Mouse (Mus musculus) heart, embryonic 16.5 days (tissue): ENCODE measurements around the gene Cbr2. TPM values are rescaled to one million over a fixed set of nuclear protein-coding genes. Genes with fewer than 3 reads are reported as not detected.
A peak's percentile ranks its signal among the peaks of the same experiment; 100 is the strongest.
"Not testable (repeated sequence)": the region's sequence is repeated elsewhere in the genome, so short reads cannot be mapped to it uniquely, and the experiment has no call there.

ENCODE experiments used
- ATAC-seq: fragments of 200-750 bp; cut with Nextera tagmentation; replicated peaks from 2 replicates; pipeline ENCODE4 v1.8.0; 2017; ENCODE audit warnings: moderate number of reproducible peaks; ENCODE audit not compliant: insufficient read depth, low FRiP score; ENCODE audit errors: extremely low read depth
- H3K27ac ChIP-seq: fragments of 300-500 bp; sonication (generic); 2 replicates; pipeline ENCODE4 v1.5.1; 2014; ENCODE audit warnings: mild to moderate bottlenecking, low read length, control low read depth, moderate library complexity
- H3K27me3 ChIP-seq: fragments of 300-500 bp; sonication (generic); 2 replicates; pipeline ENCODE4 v1.6.1; 2014; ENCODE audit warnings: low read length, mixed read lengths; ENCODE audit not compliant: control insufficient read depth, insufficient read depth
- H3K36me3 ChIP-seq: fragments of 300-500 bp; sonication (generic); 2 replicates; pipeline ENCODE4 v1.6.1; 2014; ENCODE audit not compliant: control insufficient read depth, insufficient read depth
- H3K4me1 ChIP-seq: fragments of 300-500 bp; sonication (generic); 2 replicates; pipeline ENCODE4 v1.6.1; 2014; ENCODE audit warnings: low read length, mixed read lengths; ENCODE audit not compliant: control insufficient read depth, insufficient read depth
- H3K4me2 ChIP-seq: fragments of 300-500 bp; sonication (generic); 2 replicates; pipeline ENCODE4 v1.6.1; 2014; ENCODE audit warnings: low read depth, mild to moderate bottlenecking, control low read depth, low read length
- H3K4me3 ChIP-seq: fragments of 300-500 bp; sonication (generic); 2 replicates; pipeline ENCODE4 v1.5.1; 2014; ENCODE audit warnings: mild to moderate bottlenecking, control low read depth, low read length
- H3K9ac ChIP-seq: fragments of 300-500 bp; sonication (generic); 2 replicates; pipeline ENCODE4 v1.6.1; 2014; ENCODE audit warnings: low read length, control low read depth
- H3K9me3 ChIP-seq: fragments of 300-500 bp; sonication (generic); replicated peaks from 2 replicates; pipeline ENCODE4 v1.6.1; 2016; ENCODE audit warnings: low read length; ENCODE audit not compliant: control insufficient read depth
- WGBS: fragments of 180-500 bp; shearing (Covaris S2); extraction: QIAGEN DNeasy Blood & Tissue Kit; methylation state at CpG from one replicate; pipeline ENCODE4 v1.1.7; 2014; 5-methylcytosine and 5-hydroxymethylcytosine counted together
- polyA plus RNA-seq: library from polyadenylated mRNA; unstranded; fragments of >200 nt; fragmentation: Nextera tagmentation; extraction: Ambion mirVana; gene quantifications from 2 replicates; pipeline ENCODE4 v1.2.1, GENCODE M21; 2015

The Cbr2 gene
- polyA plus RNA-seq, 1 experiment from 2014 or later, result 59.4 TPM

DNA sequence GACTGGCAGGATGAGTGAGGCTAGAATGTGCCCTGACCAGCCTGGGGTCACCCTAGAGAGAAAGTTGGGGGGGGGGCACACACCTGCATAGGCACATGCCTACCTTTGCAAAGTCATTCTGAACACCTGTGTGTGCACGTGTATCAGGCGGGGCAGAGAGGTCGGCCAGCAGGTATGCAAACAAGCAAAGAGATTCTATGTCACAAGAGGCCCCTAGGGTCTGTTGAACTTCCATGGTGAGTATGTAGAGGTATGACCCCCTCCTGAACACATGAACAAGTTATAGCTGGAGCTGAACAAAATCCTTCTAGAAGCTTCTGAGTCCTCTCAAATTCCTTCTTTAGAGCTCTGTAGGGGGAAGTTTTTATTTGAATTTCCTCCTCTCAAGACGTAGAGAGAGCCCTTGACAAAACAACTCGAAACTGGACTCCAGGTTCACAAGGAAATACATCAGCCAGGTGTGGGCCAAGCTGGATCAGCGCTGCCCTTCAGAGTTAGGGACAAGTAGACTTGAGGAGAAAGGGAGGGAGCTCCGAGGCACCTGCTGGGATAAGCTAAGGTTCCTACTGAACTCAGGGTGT lies 12.3 kb upstream of the Cbr2 start:
- H3K9me3 ChIP-seq, result no peaks in the 10 kb centered on the region
- WGBS, result 65% methylated on average over 7 of the region's 7 CpGs
- H3K27me3 ChIP-seq, result no peaks in the 10 kb centered on the region
- H3K4me1 ChIP-seq, result no peaks in the 10 kb centered on the region
- H3K9ac ChIP-seq, result no peak overlapping the region
- H3K4me2 ChIP-seq, result no peak overlapping the region
- H3K4me3 ChIP-seq, result no peak overlapping the region
- H3K36me3 ChIP-seq, result no peaks in the 10 kb centered on the region
- ATAC-seq, result no peak
- H3K27ac ChIP-seq, result no peak overlapping the region

- Histone ChIP-seq H3K9ac (no peak overlapping the region), H3K27me3 (no peaks in the 10 kb centered on the region), H3K9me3 (no peaks in the 10 kb centered on the region), H3K4me1 (no peaks in the 10 kb centered on the region), H3K27ac (no peak overlapping the region), H3K36me3 (no peaks in the 10 kb centered on the region), H3K4me3 (no peak overlapping the region), H3K4me2 (no peak overlapping the region)
- WGBS, result 85% methylated on average over 5 of the region's 5 CpGs
- no peak for ATAC-seq
Observed at GRCm38 (mm10) chr11:120740981-120741380, 9.1 kb upstream of the Cbr2 start.

- 67% methylated on average over 6 of the region's 6 CpGs for WGBS
- Histone ChIP-seq H3K4me1 (peaks cover 2% of the 10 kb centered on the region; the same call in 1 of the 2 replicates), H3K4me3 (no peak overlapping the region), H3K36me3 (no peaks in the 10 kb centered on the region), H3K9ac (no peak overlapping the region), H3K27ac (no peak overlapping the region), H3K4me2 (no peak overlapping the region), H3K27me3 (no peaks in the 10 kb centered on the region), H3K9me3 (no peaks in the 10 kb centered on the region)
- no peak for ATAC-seq
Observed at GRCm38 (mm10) chr11:120736424-120736823, 4.5 kb upstream of the Cbr2 start.

DNA sequence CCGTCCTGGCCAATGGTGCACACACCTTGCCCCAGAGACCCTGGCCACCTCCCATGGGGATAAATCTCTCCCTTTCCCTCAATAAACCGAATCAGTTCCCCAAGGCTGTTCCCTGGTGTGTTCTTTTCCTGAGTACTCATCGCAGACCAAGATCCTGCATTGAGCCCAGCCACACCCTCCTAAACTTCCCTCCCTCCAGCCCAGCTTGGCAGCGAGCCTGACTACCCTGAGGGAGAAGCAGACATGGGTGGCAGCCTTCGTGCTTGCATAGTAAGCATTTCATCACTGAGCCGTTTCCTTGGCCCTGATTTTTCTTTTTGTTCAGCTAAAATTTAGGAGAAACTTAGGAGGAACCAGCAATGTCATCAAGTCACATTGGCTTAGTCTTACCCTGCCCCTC lies 1.6 kb upstream of the Cbr2 start:
- ATAC-seq, result no peak
- no peaks in the 10 kb centered on the region for H3K36me3 ChIP-seq
- no peak overlapping the region for H3K4me2 ChIP-seq
- H3K4me1 ChIP-seq, result peaks cover 2% of the 10 kb centered on the region; the same call in 1 of the 2 replicates
- H3K27me3 ChIP-seq, result no peaks in the 10 kb centered on the region
- no peak overlapping the region for H3K4me3 ChIP-seq
- H3K9ac ChIP-seq, result no peak overlapping the region
- H3K27ac ChIP-seq, result no peak overlapping the region
- no peaks in the 10 kb centered on the region for H3K9me3 ChIP-seq
- 43% methylated on average over 6 of the region's 6 CpGs for WGBS

- Histone ChIP-seq H3K27me3 (no peaks in the 10 kb centered on the region), H3K4me3 (no peak overlapping the region), H3K36me3 (no peaks in the 10 kb centered on the region), H3K9me3 (no peaks in the 10 kb centered on the region), H3K9ac (no peak overlapping the region), H3K4me1 (peaks cover 7% of the 10 kb centered on the region), H3K27ac (0 out of 2 replicates have a peak overlapping the region, but pooled peaks have one; percentile 31), H3K4me2 (no peak overlapping the region)
- WGBS, result 91% methylated on average over 1 of the region's 1 CpGs
- no peak for ATAC-seq
Observed at GRCm38 (mm10) chr11:120731395-120731794, 519 bp downstream of the Cbr2 start.

- 86% methylated on average over 10 of the region's 10 CpGs for WGBS
- H3K36me3 ChIP-seq, result no peaks in the 10 kb centered on the region
- ATAC-seq, result no peak
Observed at GRCm38 (mm10) chr11:120730331-120730870, 1.5 kb downstream of the Cbr2 start.

GRCm38 (mm10) chr11:120729432-120730050 lies 2.4 kb downstream of the Cbr2 start:
- 4% methylated on average over 17 of the region's 21 CpGs for WGBS
- H3K27ac ChIP-seq, ATAC-seq, H3K36me3 ChIP-seq, H3K9ac ChIP-seq, H3K27me3 ChIP-seq, H3K9me3 ChIP-seq, H3K4me3 ChIP-seq, H3K4me1 ChIP-seq: not testable (repeated sequence)
- H3K4me2 ChIP-seq, result 0 out of 2 replicates have a peak overlapping the region, but pooled peaks have one; percentile 12

More at GRCm38 (mm10) chr11:120730331-120730870, 1.5 kb downstream of the Cbr2 start:
- H3K4me3 ChIP-seq, result no peak overlapping the region
- H3K4me2 ChIP-seq, result no peak overlapping the region
- H3K27me3 ChIP-seq, result 0 out of 2 replicates have a peak, but pooled peaks cover 7% of the 10 kb centered on the region
- H3K9me3 ChIP-seq, result no peaks in the 10 kb centered on the region
- no peak overlapping the region for H3K27ac ChIP-seq
- H3K9ac ChIP-seq, result no peak overlapping the region
- peaks cover 7% of the 10 kb centered on the region for H3K4me1 ChIP-seq

GRCm38 (mm10) chr11:120728530-120729240 lies 3.2 kb downstream of the Cbr2 start:
- peaks cover 7% of the 10 kb centered on the region for H3K4me1 ChIP-seq
- WGBS, result 65% methylated on average over 11 of the region's 11 CpGs
- H3K9me3 ChIP-seq, result no peaks in the 10 kb centered on the region
- no peak overlapping the region for H3K4me2 ChIP-seq
- no peak overlapping the region for H3K4me3 ChIP-seq
- no peak overlapping the region for H3K27ac ChIP-seq
- ATAC-seq, result no peak
- H3K27me3 ChIP-seq, result 0 out of 2 replicates have a peak, but pooled peaks cover 7% of the 10 kb centered on the region
- H3K9ac ChIP-seq, result no peak overlapping the region
- H3K36me3 ChIP-seq, result no peaks in the 10 kb centered on the region

- no peaks in the 10 kb centered on the region for H3K36me3 ChIP-seq
- H3K27me3 ChIP-seq, result peaks cover 17% of the 10 kb centered on the region
- H3K4me1 ChIP-seq, result peaks cover 6% of the 10 kb centered on the region
- no peaks in the 10 kb centered on the region for H3K9me3 ChIP-seq
- no peak overlapping the region for H3K27ac ChIP-seq
- H3K4me2 ChIP-seq, result peak overlapping the region; percentile 95
- H3K9ac ChIP-seq, result no peak overlapping the region
- peak overlapping the region; percentile 73; the same call in 1 of the 2 replicates for H3K4me3 ChIP-seq
- 57% methylated on average over 12 of the region's 12 CpGs for WGBS
- no peak for ATAC-seq
Observed at GRCm38 (mm10) chr11:120727564-120727963, 4.3 kb downstream of the Cbr2 start.
